Mouse (Mus musculus) embryonic facial prominence, embryonic 10.5 days (tissue): ENCODE results near the gene 0610040J01Rik. TPM values are rescaled to one million over a fixed set of nuclear protein-coding genes. Genes with fewer than 3 reads are reported as not detected.

ENCODE experiments used
- polyA plus RNA-seq: library from polyadenylated mRNA; unstranded; fragments of >200 nt; fragmentation: Nextera tagmentation; extraction: Ambion mirVana; gene quantifications from 2 replicates; pipeline ENCODE4 v1.2.1, GENCODE M21; 2016

0610040J01Rik gene
- polyA plus RNA-seq, 1 experiment from 2014 or later: 4.5 TPM

Other genes starting within 250 kb of the 0610040J01Rik start
- 0.77 and 0.80 TPM in 2 replicates for gene Nwd2, start 163.3 kb upstream of the 0610040J01Rik start, polyA plus RNA-seq
- gene Rell1, start 156.5 kb downstream of the 0610040J01Rik start, polyA plus RNA-seq: 13.9 and 14.0 TPM in 2 replicates